Mouse (Mus musculus) liver, embryonic 15.5 days (tissue): ENCODE measurements around the gene Rnf157. TPM values are rescaled to one million over a fixed set of nuclear protein-coding genes. Genes with fewer than 3 reads are reported as not detected.
A peak's percentile ranks its signal among the peaks of the same experiment; 100 is the strongest.
"Not testable (repeated sequence)": the region's sequence is repeated elsewhere in the genome, so short reads cannot be mapped to it uniquely, and the experiment has no call there.

ENCODE experiments used
- ATAC-seq: fragments of 200-750 bp; cut with Nextera tagmentation; 2 replicates; pipeline ENCODE4 v1.8.0; 2017; ENCODE audit warnings: moderate number of reproducible peaks, mild to moderate bottlenecking, moderate library complexity; ENCODE audit not compliant: insufficient read depth
- H3K27ac ChIP-seq: fragments of 300-500 bp; sonication (generic); replicated peaks from 2 replicates; pipeline ENCODE4 v1.5.1; 2015; ENCODE audit warnings: mild to moderate bottlenecking, inconsistent platforms
- H3K27me3 ChIP-seq: fragments of 300-500 bp; sonication (generic); 2 replicates; pipeline ENCODE4 v1.6.1; 2015; ENCODE audit warnings: mild to moderate bottlenecking, inconsistent platforms
- H3K36me3 ChIP-seq: fragments of 300-500 bp; sonication (generic); replicated peaks from 2 replicates; pipeline ENCODE4 v1.6.1; 2015; ENCODE audit warnings: moderate library complexity, mild to moderate bottlenecking, inconsistent platforms
- H3K4me1 ChIP-seq: fragments of 300-500 bp; sonication (generic); replicated peaks from 2 replicates; pipeline ENCODE4 v1.6.1; 2015; ENCODE audit warnings: inconsistent platforms
- H3K4me2 ChIP-seq: fragments of 300-500 bp; sonication (generic); 2 replicates; pipeline ENCODE4 v1.6.1; 2015; ENCODE audit warnings: moderate library complexity, mild to moderate bottlenecking, inconsistent platforms
- H3K4me3 ChIP-seq: fragments of 300-500 bp; sonication (generic); replicated peaks from 2 replicates; pipeline ENCODE4 v1.5.1; 2015; ENCODE audit warnings: mild to moderate bottlenecking, inconsistent platforms
- H3K9ac ChIP-seq: fragments of 300-500 bp; sonication (generic); 2 replicates; pipeline ENCODE4 v1.6.1; 2015; ENCODE audit warnings: moderate library complexity, mild to moderate bottlenecking, inconsistent platforms
- H3K9me3 ChIP-seq: fragments of 300-500 bp; sonication (generic); replicated peaks from 2 replicates; pipeline ENCODE4 v1.6.1; 2016; ENCODE audit warnings: inconsistent platforms
- WGBS: fragments of 180-500 bp; shearing (Covaris S2); methylation state at CpG from one replicate; pipeline ENCODE4 v1.1.7; 2015; ENCODE audit warnings: mixed read lengths; ENCODE audit not compliant: insufficient replicate concordance; 5-methylcytosine and 5-hydroxymethylcytosine counted together
- polyA plus RNA-seq: library from polyadenylated mRNA; unstranded; fragments of >200 nt; fragmentation: Nextera tagmentation; extraction: Ambion mirVana; gene quantifications from 2 replicates; pipeline ENCODE4 v1.2.1, GENCODE M21; 2015

Gene Rnf157
- polyA plus RNA-seq, 1 experiment from 2014 or later = 1.4 TPM

DNA sequence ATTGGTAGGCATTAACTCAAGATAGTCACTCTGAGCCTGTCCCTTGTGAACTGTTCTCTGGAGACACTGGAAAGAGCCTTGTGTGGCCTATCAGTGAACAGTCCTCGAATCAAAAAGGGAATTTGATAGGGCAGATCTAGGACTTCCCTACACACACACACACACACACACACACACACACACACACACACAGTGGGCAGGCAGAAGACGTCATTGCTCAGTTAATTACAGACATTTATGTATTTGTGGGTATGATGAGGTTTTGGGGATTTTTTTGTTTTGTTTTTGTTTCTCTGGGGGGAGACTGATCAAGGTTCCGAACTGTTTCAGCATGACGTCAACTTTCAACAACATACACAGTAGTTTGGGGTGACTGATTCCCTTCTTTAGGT, 795 bp upstream of the Rnf157 start:
- Histone ChIP-seq H3K9ac (no peak overlapping the region), H3K9me3 (no peaks in the 10 kb centered on the region), H3K4me3 (peak overlapping the region; percentile 70), H3K36me3 (no peaks in the 10 kb centered on the region), H3K4me1 (peaks cover 32% of the 10 kb centered on the region), H3K27ac (no peak overlapping the region), H3K4me2 (peak overlapping the region; percentile 100), H3K27me3 (peaks cover 47% of the 10 kb centered on the region)
- 56% methylated on average over 4 of the region's 4 CpGs for WGBS
- no peak for ATAC-seq

DNA sequence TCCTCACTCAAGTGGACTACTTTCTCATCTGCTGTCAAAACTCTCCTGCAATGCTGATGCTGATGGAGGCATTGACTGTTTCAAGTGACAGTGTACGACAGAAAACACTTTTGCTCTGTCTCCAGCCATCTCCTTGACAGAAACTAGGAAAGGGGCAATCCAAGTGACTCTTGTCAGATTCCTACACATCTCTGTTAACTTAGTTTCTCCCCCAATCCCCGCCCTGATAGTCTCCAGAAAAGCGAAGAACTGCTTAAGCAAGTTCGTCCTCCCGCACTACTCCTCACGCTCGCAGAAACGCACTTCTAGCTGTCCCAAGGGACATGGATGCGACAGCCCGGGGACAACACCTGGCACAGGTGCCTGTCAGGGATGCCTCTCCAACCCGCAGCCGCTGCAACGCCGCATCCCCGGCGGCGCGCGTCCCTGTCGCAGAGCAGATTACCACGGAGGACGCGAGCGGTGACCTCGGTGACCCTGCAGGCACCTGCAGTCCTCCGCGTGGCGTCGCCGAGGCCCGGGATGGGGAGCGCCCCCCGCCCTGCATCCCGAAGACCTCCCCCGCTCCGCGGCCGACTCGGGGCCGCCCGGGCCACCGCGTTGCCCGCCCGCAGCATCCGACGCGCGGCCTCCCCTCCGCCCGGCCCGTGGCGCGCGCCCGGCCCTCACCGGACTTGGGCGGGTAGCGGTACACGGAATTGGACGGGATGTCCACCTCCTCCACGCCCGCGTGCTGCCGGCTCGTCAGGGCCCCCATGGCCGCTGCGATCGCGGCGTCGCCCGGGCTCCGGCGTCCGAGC, 604 bp downstream of the Rnf157 start:
- H3K4me2 ChIP-seq = peak overlapping the region; percentile 100
- H3K27me3 ChIP-seq = peaks cover 47% of the 10 kb centered on the region
- no peak overlapping the region for H3K27ac ChIP-seq
- 2% methylated on average over 76 of the region's 76 CpGs for WGBS
- no peaks in the 10 kb centered on the region for H3K9me3 ChIP-seq
- peak overlapping the region; percentile 70 for H3K4me3 ChIP-seq
- ATAC-seq = peak; percentile 64
- H3K9ac ChIP-seq = peak overlapping the region; percentile 64
- peaks cover 25% of the 10 kb centered on the region for H3K4me1 ChIP-seq
- no peaks in the 10 kb centered on the region for H3K36me3 ChIP-seq

DNA sequence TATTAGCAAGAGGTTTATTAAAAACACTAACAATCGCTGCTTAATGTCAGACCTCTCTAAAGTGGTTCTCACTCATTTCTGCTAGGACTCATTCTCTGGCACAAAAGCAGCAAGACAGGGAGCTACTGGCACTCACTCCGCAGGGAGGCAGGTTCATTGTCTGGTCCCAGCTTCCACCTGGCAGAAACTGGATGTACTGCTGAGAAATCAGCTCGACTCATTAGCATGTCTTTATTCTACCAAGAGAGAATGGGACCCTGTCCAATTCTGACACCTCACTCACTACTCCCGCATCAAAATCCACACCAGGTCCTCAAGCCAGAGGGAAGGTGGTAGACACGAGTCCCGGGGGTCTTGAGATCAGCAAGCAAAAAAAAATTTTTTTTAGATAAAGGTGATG, 1.2 kb downstream of the Rnf157 start:
- Histone ChIP-seq H3K27ac (no peak overlapping the region), H3K4me2 (peak overlapping the region; percentile 100), H3K9ac (no peak overlapping the region), H3K27me3 (peaks cover 43% of the 10 kb centered on the region), H3K36me3 (no peaks in the 10 kb centered on the region), H3K9me3 (no peaks in the 10 kb centered on the region), H3K4me1 (peaks cover 25% of the 10 kb centered on the region), H3K4me3 (peak overlapping the region; percentile 70)
- no peak for ATAC-seq
- WGBS = 42% methylated on average over 6 of the region's 6 CpGs

DNA sequence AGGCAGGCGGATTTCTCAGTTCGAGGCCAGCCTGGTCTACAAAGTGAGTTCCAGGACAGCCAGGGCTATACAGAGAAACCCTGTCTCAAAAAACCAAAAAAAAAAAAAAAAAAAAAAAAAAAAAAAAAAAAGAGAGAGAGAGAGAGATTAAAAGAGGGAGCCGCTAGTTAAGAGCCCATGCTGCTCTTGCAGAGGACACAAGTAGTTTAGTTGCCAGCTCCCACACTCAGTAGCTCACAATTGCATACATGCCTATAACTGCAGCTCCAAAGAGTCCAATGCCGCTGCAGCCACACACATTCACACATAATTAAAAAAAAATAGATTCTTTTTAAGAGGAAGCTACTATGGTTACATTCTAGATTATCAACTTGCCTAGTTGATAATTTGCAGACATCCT, 2.4 kb downstream of the Rnf157 start:
- peaks cover 43% of the 10 kb centered on the region for H3K27me3 ChIP-seq
- ATAC-seq, H3K9me3 ChIP-seq, H3K4me2 ChIP-seq, H3K36me3 ChIP-seq, H3K9ac ChIP-seq, H3K27ac ChIP-seq, H3K4me3 ChIP-seq: not testable (repeated sequence)
- WGBS = 78% methylated on average over 4 of the region's 4 CpGs
- peaks cover 25% of the 10 kb centered on the region for H3K4me1 ChIP-seq

DNA sequence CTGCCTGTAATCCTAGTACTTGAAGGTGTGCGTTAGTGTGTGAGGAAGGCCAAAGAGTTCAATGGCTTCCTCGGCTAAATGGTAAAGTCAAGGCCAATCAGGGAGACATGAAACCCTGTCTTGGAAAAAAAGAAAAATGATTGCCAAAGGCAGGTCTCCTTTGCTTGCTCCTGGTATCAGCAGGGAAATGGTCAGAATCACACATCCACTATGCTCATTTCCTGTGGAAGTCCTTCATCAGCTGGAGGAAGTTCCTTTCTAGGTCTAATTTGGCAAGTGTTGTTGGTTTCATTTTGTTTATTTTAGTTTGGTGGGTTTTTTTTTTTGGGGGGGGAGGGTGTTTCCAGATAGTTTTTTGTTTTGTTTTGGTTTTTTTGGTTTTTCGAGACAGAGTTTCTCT, 3.8 kb downstream of the Rnf157 start:
- H3K9ac ChIP-seq = no peak overlapping the region
- H3K4me3 ChIP-seq = no peak overlapping the region
- H3K27me3 ChIP-seq = peaks cover 35% of the 10 kb centered on the region

DNA sequence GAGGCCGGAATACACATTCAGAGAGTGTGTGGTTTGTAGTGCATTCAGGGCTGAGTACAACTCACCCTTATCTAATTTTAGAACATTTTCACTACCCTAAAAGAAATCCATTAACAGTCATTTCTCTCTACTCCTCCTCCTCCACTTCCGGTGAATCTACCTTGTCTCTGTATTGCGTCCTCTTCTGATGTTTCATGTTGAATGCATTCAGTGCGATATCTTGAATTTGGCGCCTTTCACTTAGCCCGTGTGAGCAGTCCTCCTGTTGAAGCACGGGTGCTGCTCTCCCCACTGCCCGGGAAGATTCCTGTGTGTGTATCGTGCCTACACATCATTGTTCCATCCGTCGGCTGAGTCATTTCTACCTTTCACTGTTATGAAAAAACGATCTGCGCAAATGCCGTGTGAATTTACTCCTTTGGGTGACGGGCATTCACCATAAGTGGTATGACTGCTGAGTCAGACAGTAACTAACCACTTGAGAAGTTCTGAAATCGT, 6.6 kb downstream of the Rnf157 start:
- Histone ChIP-seq H3K27ac (no peak overlapping the region), H3K4me2 (no peak overlapping the region), H3K4me3 (no peak overlapping the region), H3K27me3 (peaks cover 8% of the 10 kb centered on the region), H3K9me3 (no peaks in the 10 kb centered on the region), H3K36me3 (no peaks in the 10 kb centered on the region), H3K4me1 (no peaks in the 10 kb centered on the region), H3K9ac (no peak overlapping the region)
- 77% methylated on average over 16 of the region's 16 CpGs for WGBS
- no peak for ATAC-seq

More for the DNA sequence above, 3.8 kb downstream of the Rnf157 start:
- Histone ChIP-seq H3K4me1 (peaks cover 25% of the 10 kb centered on the region), H3K9me3 (no peaks in the 10 kb centered on the region), H3K4me2 (no peak overlapping the region), H3K36me3 (no peaks in the 10 kb centered on the region), H3K27ac (no peak overlapping the region)
- no peak for ATAC-seq
- 73% methylated on average over 3 of the region's 3 CpGs for WGBS

DNA sequence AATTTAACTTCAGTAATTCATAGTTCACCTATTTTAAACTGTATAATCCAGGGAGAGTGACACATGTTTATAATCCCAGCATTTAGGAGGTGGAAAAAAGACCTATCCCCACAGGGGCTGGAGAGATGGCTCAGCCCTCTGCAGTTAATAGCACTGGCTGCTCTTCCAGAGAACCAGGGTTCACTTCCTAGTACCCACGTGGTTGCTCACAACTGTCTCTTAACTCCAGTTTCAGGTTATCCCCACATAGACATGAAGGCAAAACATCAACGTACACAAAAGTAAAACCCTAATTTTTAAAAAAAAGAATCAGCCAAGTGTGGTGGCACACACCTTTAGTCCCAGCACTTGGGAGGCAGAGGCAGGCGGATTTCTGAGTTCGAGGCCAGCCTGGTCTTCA, 7.2 kb downstream of the Rnf157 start:
- Histone ChIP-seq H3K27ac (no peak overlapping the region), H3K4me3 (no peak overlapping the region), H3K27me3 (0 out of 2 replicates have a peak, but pooled peaks cover 2% of the 10 kb centered on the region), H3K9me3 (no peaks in the 10 kb centered on the region), H3K9ac (no peak overlapping the region), H3K36me3 (no peaks in the 10 kb centered on the region), H3K4me2 (no peak overlapping the region), H3K4me1 (no peaks in the 10 kb centered on the region; the same call in 1 of the 2 replicates)
- ATAC-seq = no peak
- WGBS = 70% methylated on average over 4 of the region's 4 CpGs

DNA sequence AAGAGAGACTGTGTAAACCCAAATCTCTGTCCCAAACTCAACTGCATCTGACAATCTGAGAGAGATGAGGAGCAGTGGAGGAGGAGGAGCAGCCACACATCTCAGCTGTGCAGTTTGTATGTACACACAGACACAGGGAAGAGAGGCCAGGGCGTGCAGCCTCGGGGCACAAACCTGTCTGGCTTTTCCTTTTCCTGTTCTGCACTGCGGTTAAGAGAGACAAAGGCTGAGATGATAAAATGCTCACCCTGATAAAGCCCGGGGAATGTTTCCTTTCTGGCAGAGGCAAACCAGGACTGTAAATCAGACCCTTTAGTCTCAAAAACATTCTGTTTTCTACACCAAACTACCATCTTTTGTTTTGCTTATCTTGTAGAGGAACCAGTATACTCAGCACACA, 12.3 kb downstream of the Rnf157 start:
- Histone ChIP-seq H3K36me3 (peaks cover 6% of the 10 kb centered on the region), H3K4me3 (no peak overlapping the region), H3K27me3 (no peaks in the 10 kb centered on the region), H3K27ac (no peak overlapping the region), H3K9ac (no peak overlapping the region), H3K9me3 (no peaks in the 10 kb centered on the region), H3K4me1 (no peaks in the 10 kb centered on the region; the same call in 1 of the 2 replicates), H3K4me2 (no peak overlapping the region)
- no peak for ATAC-seq
- WGBS = 1% methylated on average over 4 of the region's 4 CpGs

DNA sequence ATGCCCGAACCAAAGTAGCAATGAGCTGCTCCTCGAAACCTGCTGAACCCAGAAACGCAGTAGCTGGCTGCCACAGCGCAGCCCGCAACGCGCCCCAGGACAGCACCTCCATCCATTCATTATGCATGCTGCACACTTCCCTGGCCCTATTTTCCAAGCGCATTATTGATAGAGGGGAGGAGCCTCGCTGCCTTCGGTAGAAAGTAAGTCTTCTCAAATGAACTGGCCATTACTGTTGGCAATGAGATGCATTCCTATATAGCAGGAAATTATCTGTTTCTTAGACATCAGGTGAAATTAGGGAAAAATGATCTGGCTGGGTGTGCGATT, 14.5 kb downstream of the Rnf157 start:
- Histone ChIP-seq H3K27ac (no peak overlapping the region), H3K9me3 (no peaks in the 10 kb centered on the region), H3K4me3 (no peak overlapping the region), H3K4me1 (peaks cover 8% of the 10 kb centered on the region), H3K9ac (no peak overlapping the region), H3K36me3 (peaks cover 17% of the 10 kb centered on the region), H3K4me2 (no peak overlapping the region), H3K27me3 (no peaks in the 10 kb centered on the region)
- WGBS = 80% methylated on average over 11 of the region's 11 CpGs
- ATAC-seq = no peak

DNA sequence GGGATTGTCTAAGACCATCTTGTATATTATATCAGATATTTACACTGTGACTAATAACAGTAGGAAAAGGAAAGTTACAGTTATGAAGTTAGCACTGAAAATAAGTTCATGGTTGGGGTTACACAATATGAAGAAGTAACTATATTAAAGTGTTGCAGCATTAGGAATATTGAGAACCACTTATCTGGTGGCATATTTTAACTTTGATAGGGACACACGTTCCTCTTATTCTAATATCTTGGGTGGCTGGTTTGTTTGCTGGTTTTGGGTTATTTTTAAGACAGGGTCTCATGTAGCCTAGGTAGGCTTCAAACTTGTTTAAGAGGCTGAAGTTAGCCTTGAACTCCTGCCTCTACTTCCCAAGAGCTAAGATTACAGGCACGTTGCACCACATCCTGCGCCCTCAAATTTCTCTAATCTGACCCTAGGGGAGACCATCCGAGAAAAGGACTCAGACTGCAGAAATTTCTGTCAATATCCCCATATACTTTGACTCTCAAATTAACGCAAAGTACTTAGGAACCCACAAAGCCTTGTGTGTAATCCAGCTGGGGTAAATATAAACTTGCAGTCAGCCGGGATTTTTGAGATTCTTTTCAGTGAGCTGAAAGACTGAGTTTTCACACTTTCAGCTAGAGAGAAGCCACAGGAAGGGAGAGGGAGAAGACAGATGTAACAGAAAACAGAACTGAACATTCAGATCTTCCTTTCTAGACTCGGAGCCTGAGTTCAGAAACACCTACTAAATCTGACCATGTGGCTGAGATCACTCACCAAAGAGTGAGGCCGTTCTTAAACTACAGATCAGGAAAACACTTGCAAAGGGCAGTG, 15.1 kb downstream of the Rnf157 start:
- H3K4me1 ChIP-seq = peaks cover 8% of the 10 kb centered on the region
- H3K4me3 ChIP-seq = no peak overlapping the region
- no peaks in the 10 kb centered on the region for H3K27me3 ChIP-seq
- no peak overlapping the region for H3K4me2 ChIP-seq
- WGBS = 45% methylated on average over 8 of the region's 8 CpGs
- ATAC-seq = no peak
- peaks cover 17% of the 10 kb centered on the region for H3K36me3 ChIP-seq
- no peak overlapping the region for H3K27ac ChIP-seq
- no peaks in the 10 kb centered on the region for H3K9me3 ChIP-seq
- H3K9ac ChIP-seq = no peak overlapping the region

DNA sequence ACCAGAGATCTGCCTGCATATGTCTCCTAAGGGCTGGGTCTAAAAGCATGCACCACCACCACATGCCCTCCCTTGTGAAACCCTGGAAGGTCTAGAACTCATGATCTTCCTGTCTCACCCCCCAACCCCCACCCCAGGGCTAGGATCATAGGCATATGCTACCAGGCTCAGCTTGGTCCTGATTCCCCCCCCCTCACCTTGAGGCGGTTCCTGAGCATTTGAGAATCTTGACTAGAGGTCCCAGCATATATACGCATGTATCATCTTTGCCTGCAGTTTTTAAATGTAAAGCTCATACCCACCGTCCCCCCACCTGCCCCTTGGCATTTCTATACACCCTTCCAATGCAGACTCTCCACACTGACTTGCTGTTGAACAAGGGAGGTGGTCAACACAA, 15.9 kb downstream of the Rnf157 start:
- H3K9me3 ChIP-seq = no peaks in the 10 kb centered on the region
- ATAC-seq = no peak
- no peaks in the 10 kb centered on the region for H3K27me3 ChIP-seq
- H3K4me3 ChIP-seq = no peak overlapping the region
- H3K9ac ChIP-seq = no peak overlapping the region
- no peak overlapping the region for H3K4me2 ChIP-seq
- WGBS = 77% methylated on average over 3 of the region's 3 CpGs
- H3K27ac ChIP-seq = no peak overlapping the region
- H3K36me3 ChIP-seq = peaks cover 17% of the 10 kb centered on the region
- peaks cover 8% of the 10 kb centered on the region for H3K4me1 ChIP-seq
